Mouse (Mus musculus) spleen, postnatal 36 days (tissue): ENCODE data around the gene Trp53i11.

Experiments
- DNase-seq, 2 experiments: peaks; one replicate each; pipeline ENCODE4 v3.0.0; 2022; ENCODE audit warnings: low spot score in 2 of 2, mixed read lengths in 1 of 2

Gene Trp53i11

DNA sequence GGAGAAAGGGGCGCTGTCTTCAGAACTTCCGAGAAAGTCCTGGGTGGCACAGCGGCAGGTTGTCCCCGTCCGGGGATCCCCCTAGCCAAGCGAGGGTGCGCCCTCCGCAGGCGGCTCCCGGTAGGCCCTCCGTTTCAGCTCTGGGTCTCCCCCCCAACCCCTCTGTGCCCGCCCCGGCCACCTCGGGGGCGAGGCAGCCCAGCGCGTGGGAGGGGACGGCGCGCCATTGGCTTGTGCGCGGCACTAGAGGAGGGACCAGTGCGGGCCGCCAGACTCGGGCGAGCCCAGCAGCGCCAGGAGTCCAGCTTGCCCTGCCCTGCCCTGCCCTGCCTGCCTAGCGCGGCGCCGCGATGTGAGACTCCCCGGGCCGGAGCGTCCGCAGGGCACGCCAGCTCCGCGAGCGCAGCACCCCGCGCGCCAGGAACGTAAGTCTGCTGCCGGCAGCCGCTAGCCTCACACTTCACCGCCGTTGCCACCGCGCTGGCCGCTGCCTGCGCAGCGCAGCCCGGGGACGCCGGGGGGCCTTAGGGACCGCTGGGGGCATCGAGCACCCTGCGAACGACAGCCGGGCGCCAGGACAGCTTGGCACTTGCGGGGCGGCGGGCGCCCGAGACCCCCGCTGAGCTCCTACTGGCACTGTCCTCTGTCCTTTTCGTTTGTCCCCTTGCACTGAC lies at the start of gene Trp53i11:
TSS of gene Trp53i11 (plus strand) at position 226 of the 674 bp plus-strand sequence.
- DNase-seq: peak; percentile 94 to 96

DNA sequence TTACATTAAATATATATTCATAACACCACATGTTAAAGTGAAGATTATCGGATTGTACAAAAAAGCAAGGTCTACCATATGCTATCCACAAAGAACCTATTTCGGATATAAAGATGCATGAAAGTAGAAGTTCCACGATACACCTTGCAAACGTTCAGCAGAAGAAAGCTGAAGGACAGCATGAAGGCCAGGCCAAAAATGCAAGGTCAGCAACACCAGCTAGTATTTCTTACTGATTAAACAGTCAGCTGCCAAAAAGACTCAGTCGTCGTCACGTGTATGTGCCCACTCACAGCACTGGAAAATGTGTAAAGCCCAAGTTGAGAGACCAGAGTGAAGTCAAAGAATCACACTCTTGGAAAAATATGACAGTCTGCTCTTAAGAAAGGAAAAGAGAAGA lies 47.9 kb upstream of the Trp53i11 start:
- no peak for DNase-seq

DNA sequence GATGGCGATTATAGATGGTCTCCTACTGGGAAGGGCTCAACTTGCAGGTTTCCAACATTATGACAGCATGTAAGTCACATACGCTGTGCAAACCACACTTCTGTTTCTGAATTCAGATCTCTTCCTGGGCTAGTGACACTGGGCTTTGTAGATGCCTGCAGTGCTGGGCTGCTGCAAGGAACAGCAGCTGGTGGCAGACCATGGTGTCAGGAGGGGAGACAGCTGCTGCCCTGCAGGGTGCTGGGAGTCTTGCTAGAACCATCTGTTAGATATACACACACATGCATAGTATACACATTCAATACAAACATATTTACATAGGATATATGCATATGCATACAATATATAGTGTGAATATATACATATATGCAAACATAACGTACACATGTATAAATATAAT lies 46.0 kb upstream of the Trp53i11 start:
- DNase-seq: no peak

DNA sequence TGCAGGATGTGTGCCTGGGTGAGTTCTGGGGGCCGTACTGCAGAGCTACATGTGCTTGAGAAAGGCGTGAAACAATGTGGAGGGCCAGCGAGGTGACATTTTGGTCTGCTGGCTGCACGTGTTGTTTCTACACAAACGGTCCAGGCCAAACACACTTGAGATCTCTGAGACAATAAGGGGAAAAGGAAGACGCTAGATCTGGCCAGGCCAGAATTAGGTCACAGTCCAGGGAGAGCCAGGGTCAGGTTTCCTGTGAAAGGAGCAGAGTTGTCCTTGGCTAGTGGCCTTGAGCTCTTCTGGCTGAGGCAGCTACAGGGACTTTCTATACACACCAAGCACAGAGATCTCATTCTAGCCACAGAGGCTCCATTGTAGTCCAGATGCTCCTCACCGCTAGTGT lies 44.7 kb upstream of the Trp53i11 start:
- DNase-seq: no peak

GRCm38 (mm10) chr2:93144126-93144525 lies 43.2 kb upstream of the Trp53i11 start:
- no peak for DNase-seq

DNA sequence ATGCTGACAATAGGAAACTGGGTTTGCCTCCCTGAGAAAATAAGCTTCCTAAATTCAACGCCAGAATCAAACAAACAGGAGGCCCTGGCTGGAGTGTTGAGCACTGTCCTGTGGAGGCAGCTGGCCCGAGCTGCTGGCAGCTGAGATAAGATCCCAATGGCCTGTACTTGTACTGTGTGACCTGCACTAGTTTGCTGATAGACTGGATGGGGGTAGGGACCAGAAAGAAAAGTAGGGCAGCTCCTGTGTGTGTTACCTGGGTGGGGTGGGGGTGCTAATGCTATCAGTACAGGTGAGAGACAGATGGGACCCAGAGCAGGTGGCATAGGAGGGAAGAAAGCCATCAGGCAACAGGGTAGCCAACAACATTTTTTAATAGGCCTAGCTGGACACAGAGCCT lies 37.3 kb upstream of the Trp53i11 start:
- DNase-seq: no peak

DNA sequence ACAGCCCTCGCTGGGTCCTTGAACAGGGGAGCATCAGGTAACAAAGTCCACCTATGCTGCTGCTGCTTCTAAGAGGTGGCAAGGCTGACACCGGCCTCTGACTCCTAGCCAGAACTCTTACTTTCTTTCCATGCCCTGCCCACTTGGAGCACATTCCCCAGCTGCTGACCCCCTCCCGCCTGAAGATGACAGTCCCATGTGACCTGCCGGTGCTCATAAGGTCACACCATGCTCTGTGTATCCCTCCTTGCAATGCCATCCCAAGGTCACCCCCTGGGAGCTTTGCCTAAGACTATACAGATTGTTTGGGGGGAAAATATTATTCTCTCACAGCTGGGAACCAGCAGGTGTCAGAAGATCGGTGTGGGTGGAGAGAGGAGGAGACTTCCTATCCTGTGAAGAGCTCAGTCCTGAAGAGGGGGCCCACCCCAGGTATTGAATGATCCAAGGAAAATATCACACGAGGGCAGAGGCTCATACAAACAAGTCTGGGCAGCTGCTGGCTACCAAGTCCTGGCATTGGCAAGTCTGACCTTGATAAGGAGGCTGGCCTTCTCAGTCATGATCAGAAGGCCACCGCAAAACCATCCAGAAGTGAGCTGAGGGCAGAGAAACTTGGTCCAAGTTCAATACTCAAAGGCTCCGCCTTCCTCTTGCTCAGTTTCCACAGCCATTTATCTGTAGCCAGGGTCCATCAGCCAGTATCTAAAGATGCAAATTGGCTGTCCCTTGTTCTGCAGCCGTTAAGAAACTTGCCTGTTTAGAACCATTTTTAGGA lies 36.5 kb upstream of the Trp53i11 start:
- no peak for DNase-seq

DNA sequence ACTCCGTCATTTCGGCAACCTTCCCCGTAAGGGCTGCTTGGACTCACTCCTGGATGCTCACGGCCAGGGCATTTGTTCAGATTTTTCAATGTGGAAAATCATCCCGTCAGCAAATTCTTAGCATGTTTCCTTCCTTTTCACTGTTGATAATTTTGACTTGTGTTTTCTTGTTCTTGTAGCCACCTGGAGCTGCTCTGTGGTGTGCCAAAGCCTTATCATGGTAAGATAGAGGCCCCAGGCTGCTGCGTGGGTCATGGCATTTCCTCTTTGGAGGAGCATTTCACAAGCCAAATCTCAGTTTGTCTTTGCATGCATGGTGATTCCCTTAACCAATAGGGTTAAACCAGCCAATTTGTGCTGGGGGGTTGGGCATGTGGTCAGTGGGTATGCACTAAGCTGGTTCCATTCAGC lies 35.2 kb upstream of the Trp53i11 start:
- no peak for DNase-seq

GRCm38 (mm10) chr2:93152883-93153491 lies 34.4 kb upstream of the Trp53i11 start:
- DNase-seq: no peak

DNA sequence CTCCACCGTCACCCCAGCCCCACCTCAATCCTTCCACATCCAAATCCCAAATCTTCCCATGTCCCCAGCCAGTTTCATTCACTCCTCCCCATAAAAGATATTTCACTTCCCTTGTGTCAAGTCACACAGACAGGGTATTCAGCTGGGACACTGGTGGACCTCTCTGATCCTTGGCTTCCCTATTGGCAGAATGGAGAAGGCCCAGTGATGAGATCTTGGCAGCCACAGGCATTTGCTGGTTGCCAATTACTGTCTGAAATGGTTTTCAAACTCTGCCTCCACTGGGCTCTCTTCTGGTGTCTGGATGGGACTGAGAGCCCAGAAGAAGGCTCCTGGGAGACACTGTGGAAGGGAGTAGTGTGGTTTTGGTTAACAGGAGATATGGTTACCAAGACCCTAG lies 33.5 kb upstream of the Trp53i11 start:
- DNase-seq: no peak

DNA sequence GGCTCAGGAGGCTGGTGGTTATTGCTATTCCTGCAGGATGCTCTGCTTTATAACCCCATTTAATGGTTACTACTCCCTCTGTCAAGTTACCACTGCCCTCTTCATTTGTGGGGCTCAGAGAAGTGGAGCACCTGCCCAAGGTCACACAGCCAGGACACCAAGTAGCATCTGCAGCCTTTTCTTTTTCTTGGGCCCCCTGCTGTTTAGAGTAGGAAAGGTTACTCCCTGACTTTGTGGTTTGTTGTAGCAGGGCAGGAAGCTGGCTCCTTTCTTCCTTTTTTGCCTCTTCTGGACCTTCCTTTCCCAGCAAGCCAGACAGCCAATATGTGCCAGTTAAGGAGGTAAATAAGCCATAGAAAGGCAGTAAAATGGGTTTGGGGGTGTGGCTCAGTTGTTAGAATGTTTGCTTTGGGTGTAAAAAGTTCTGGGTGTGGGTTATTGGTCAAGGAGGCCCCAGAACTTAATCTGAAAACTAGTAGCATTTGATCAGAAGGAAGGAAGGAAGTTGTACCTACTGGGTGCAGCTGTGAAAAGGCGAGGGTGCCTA lies 32.8 kb upstream of the Trp53i11 start:
- no peak for DNase-seq

- no peak for DNase-seq
Observed at GRCm38 (mm10) chr2:93160467-93161035, 26.8 kb upstream of the Trp53i11 start.

- DNase-seq: peak; percentile 30 to 58
Observed at GRCm38 (mm10) chr2:93161914-93162664, 25.3 kb upstream of the Trp53i11 start.

DNA sequence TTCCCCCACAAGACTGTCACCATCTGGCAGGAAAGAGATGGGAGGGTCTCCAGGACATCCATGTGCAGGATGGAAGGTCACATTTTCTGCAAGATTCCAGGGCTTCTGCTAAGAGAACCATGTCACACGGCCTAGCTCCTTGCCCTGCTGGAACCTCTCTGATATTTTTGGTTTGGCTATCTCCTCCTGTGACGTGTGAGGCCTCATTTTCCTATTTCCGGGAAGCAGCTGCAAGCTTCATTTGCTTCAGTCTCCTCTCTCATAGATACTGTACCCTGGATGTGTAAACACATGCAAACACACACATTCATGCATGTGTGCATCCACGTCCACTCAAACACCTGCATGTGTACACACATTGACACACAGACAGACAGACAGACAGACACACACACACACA lies 24.6 kb upstream of the Trp53i11 start:
- peak; percentile 78 to 80 for DNase-seq

GRCm38 (mm10) chr2:93163317-93163716 lies 24.0 kb upstream of the Trp53i11 start:
- peak; percentile 73 to 80 for DNase-seq

DNA sequence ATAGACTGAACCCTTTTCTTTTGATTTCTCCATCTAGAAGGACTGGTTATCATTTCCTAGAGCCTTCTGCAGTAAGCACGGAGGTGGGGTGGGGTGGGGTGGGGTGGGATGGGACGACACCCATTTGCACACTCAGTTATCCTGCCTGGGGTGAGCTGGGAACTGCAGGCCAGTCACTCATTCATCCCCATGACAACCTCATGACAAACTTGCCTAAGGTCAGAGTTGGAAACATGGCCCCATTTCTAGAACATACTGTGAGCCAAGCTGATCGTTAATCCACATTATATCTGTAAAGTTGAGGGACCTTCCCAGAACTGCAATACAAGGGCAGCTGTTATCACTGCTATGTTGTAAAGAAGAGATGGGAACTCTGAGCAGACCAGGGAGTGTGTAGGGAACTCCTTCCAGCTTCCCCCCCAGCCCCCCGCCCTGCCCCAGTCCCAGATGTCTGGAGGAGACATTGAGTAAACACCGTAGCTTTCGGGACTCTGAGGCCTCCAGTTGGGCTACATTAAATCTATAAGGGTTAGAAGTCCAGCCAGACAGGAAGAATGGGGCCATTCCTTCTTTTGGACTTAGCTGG lies 23.5 kb upstream of the Trp53i11 start:
- DNase-seq: no peak

DNA sequence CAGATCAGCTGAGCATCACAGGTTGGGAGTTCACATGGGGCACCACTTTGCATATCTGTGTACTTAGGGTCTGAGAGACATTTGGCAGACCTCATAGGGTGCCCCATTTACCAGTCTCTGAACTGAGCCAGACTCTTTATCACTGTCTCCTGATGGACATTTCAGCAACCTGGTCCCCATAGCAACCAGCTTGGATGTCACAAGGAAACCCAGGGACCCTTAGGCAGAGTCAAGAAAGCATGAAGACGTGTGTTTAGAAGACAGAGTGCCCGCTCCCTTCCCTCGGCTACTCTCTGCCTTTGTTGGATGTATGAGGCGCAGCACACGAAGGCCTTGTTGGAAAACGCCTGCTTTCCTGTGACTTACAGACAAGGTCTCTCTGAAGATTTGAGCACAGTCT lies 21.1 kb upstream of the Trp53i11 start:
- DNase-seq: no peak

DNA sequence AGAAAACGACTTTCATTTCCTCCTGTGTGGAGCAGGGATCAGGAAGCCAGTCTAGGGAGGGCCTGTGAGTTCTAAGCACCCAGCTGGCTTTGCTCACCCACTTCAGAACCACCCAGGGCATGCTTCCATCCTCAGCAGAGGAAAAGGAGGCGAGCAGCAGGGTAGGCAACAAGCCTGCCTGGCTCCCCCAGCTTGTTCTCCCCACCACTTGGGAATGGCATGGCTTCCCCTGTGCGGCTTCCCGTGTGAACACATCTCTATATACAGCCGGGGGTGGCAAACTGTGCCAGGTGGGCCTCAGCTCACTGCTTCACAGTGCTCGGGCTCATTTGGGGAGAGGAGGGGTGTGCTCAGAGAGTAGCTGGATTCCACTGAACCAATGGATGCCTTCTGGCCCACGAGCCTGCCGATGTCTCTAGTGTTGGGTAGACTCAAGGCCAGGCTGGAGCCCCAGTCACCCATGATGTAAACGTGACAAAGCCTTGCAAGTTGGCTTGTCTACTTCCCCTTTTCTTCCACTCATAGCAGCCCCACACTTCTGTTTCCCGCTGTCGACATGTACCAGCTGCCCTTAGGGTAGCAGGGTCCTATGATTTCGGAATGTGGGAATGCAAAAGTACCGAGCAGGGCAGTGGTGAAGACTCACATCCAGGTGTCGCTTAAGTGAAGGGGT lies 20.5 kb upstream of the Trp53i11 start:
- DNase-seq: peak; percentile 72 to 73

DNA sequence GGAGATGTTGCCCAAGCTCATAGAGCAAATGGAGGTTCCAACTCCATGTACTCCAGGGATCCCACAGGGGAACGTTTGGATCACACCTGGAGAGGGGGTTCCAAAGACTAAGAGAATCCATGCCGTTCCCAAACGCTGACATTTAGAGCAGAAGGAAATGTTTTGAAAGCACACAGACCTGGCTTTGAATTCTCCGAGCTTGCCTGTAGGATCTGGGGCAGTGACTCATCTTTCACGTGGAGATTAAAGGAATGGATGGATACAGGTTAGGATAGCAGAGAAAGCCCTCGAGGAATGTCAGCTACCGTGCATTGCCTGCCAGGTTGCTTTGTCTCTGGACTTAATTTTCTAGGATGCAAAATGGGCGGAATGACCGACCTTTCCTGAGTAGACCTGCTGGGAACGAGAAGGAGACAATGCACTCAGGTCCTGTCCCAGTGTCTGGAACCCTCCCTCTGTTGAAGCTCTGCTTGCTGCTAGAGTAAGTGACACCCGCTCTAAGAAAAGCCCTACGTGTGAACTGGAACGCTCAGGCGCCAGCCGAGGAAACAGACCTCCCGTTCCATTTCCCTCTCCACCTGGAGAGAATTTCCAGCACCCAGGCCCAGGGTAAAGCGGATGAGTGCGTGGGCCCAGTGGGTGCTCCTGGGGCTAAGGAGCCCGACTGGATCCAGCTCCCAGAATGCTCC lies 17.0 kb upstream of the Trp53i11 start:
- DNase-seq: no peak

- no peak for DNase-seq
Observed at GRCm38 (mm10) chr2:93170845-93171200, 16.5 kb upstream of the Trp53i11 start.
